Mouse (Mus musculus): ENCODE results near the gene Ttll13.

The Ttll13 gene

GRCm38 (mm10) chr7:80214459-80214858, 31.7 kb upstream of the Ttll13 start:
- in situ Hi-C loops (cut with MboI, MseI), result no loop called here

- in situ Hi-C loops (cut with MboI, MseI), result loop anchor here (5.0 kb wide), 1 partner anchor 53 kb away; no protein-coding TSS in a partner anchor
Observed at GRCm38 (mm10) chr7:80215398-80215797, 30.8 kb upstream of the Ttll13 start.

GRCm38 (mm10) chr7:80216566-80216965, 29.6 kb upstream of the Ttll13 start:
- in situ Hi-C loops (cut with MboI, MseI), result loop anchor here (5.0 kb wide), 1 partner anchor 54 kb away; no protein-coding TSS in a partner anchor

- in situ Hi-C loops (cut with MboI, MseI), result loop anchor here (5.0 kb wide), 1 partner anchor 56 kb away; no protein-coding TSS in a partner anchor
Observed at GRCm38 (mm10) chr7:80218666-80219065, 27.5 kb upstream of the Ttll13 start.

- in situ Hi-C loops (cut with MboI, MseI), result no loop called here
Observed at GRCm38 (mm10) chr7:80220237-80220797, 25.9 kb upstream of the Ttll13 start.

GRCm38 (mm10) chr7:80221179-80221750, 24.9 kb upstream of the Ttll13 start:
- in situ Hi-C loops (cut with MboI, MseI), result no loop called here

- in situ Hi-C loops (cut with MboI, MseI), result no loop called here
Observed at GRCm38 (mm10) chr7:80227065-80227464, 19.1 kb upstream of the Ttll13 start.

GRCm38 (mm10) chr7:80230196-80230595, 16.0 kb upstream of the Ttll13 start:
- in situ Hi-C loops (cut with MboI, MseI), result no loop called here

- in situ Hi-C loops (cut with MboI, MseI), result no loop called here
Observed at GRCm38 (mm10) chr7:80231971-80232488, 14.1 kb upstream of the Ttll13 start.

- in situ Hi-C loops (cut with MboI, MseI), result no loop called here
Observed at GRCm38 (mm10) chr7:80232489-80233029, 13.6 kb upstream of the Ttll13 start, which contains the start of the genes Cib1 and Gdpgp1. Gene Cib1, minus strand, starts transcription at chr7:80232813. Gene Gdpgp1, plus strand, starts transcription at chr7:80232865.

- in situ Hi-C loops (cut with MboI, MseI), result no loop called here
Observed at GRCm38 (mm10) chr7:80233799-80234198, 12.4 kb upstream of the Ttll13 start.

GRCm38 (mm10) chr7:80238542-80238941, 7.6 kb upstream of the Ttll13 start:
- in situ Hi-C loops (cut with MboI, MseI), result no loop called here

- in situ Hi-C loops (cut with MboI, MseI), result no loop called here
Observed at GRCm38 (mm10) chr7:80241661-80242060, 4.5 kb upstream of the Ttll13 start.

- in situ Hi-C loops (cut with MboI, MseI), result no loop called here
Observed at GRCm38 (mm10) chr7:80244851-80245250, 1.3 kb upstream of the Ttll13 start.

- in situ Hi-C loops (cut with MboI, MseI), result no loop called here
Observed at GRCm38 (mm10) chr7:80246859-80247258, 683 bp downstream of the Ttll13 start.

GRCm38 (mm10) chr7:80252437-80252836, 6.3 kb downstream of the Ttll13 start:
- in situ Hi-C loops (cut with MboI, MseI), result no loop called here

GRCm38 (mm10) chr7:80252886-80253285, 6.7 kb downstream of the Ttll13 start:
- in situ Hi-C loops (cut with MboI, MseI), result no loop called here

GRCm38 (mm10) chr7:80255981-80256380, 9.8 kb downstream of the Ttll13 start:
- in situ Hi-C loops (cut with MboI, MseI), result no loop called here

- in situ Hi-C loops (cut with MboI, MseI), result no loop called here
Observed at GRCm38 (mm10) chr7:80257706-80258105, 11.5 kb downstream of the Ttll13 start.

- in situ Hi-C loops (cut with MboI, MseI), result no loop called here
Observed at GRCm38 (mm10) chr7:80260625-80261371, 14.6 kb downstream of the Ttll13 start, which contains the start of gene Ngrn. Gene Ngrn, plus strand, starts transcription at chr7:80261215.

- in situ Hi-C loops (cut with MboI, MseI), result no loop called here
Observed at GRCm38 (mm10) chr7:80261372-80261990, 15.3 kb downstream of the Ttll13 start.

- in situ Hi-C loops (cut with MboI, MseI), result no loop called here
Observed at GRCm38 (mm10) chr7:80264606-80265005, 18.4 kb downstream of the Ttll13 start.
